Mouse (Mus musculus) kidney, postnatal 0 days (tissue): ENCODE measurements around the gene Cript. TPM values are rescaled to one million over a fixed set of nuclear protein-coding genes. Genes with fewer than 3 reads are reported as not detected.
A peak's percentile ranks its signal among the peaks of the same experiment; 100 is the strongest.

Source experiments
- ATAC-seq: fragments of 200-750 bp; cut with Nextera tagmentation; replicated peaks from 2 replicates; pipeline ENCODE4 v1.8.0; 2017; ENCODE audit warnings: low read depth, moderate number of reproducible peaks, moderate TSS enrichment, moderate library complexity; ENCODE audit not compliant: low FRiP score
- DNase-seq: peaks from one replicate; pipeline ENCODE4 v3.0.0-alpha.2; 2016; ENCODE audit warnings: low spot score
- H3K27ac ChIP-seq: fragments of 300-500 bp; sonication (generic); 2 replicates; pipeline ENCODE4 v1.5.1; 2014; ENCODE audit warnings: mild to moderate bottlenecking
- H3K27me3 ChIP-seq: fragments of 300-500 bp; sonication (generic); 2 replicates; pipeline ENCODE4 v1.6.1; 2014; ENCODE audit warnings: low read length, mixed read lengths; ENCODE audit not compliant: insufficient read depth
- H3K36me3 ChIP-seq: fragments of 300-500 bp; sonication (generic); 2 replicates; pipeline ENCODE4 v1.6.1; 2014; ENCODE audit warnings: low read length, mixed read lengths; ENCODE audit not compliant: insufficient read depth
- H3K4me1 ChIP-seq: fragments of 300-500 bp; sonication (generic); replicated peaks from 2 replicates; pipeline ENCODE4 v1.6.1; 2014; ENCODE audit warnings: antibody characterized with exemption, low read length, mixed read lengths; ENCODE audit not compliant: insufficient read depth
- H3K4me2 ChIP-seq: fragments of 300-500 bp; sonication (generic); 2 replicates; pipeline ENCODE4 v1.6.1; 2014; ENCODE audit warnings: mild to moderate bottlenecking, low read length, moderate library complexity, mixed read lengths
- H3K4me3 ChIP-seq: fragments of 300-500 bp; sonication (generic); replicated peaks from 2 replicates; pipeline ENCODE4 v1.5.1; 2014; ENCODE audit warnings: low read depth, low read length
- H3K9ac ChIP-seq: fragments of 300-500 bp; sonication (generic); 2 replicates; pipeline ENCODE4 v1.6.1; 2014; ENCODE audit warnings: low read depth, low read length
- H3K9me3 ChIP-seq: fragments of 300-500 bp; sonication (generic); replicated peaks from 2 replicates; pipeline ENCODE4 v1.6.1; 2016; ENCODE audit warnings: low read length, inconsistent platforms, mixed read lengths
- CTCF ChIP-seq: IDR thresholded peaks from 2 replicates; pipeline ENCODE4 v1.5.1; 2016; ENCODE audit warnings: antibody characterized with exemption, low read depth, mild to moderate bottlenecking, moderate library complexity
- WGBS: fragments of 180-500 bp; shearing (Covaris S2); extraction: QIAGEN DNeasy Blood & Tissue Kit; methylation state at CpG from one replicate; pipeline ENCODE4 v1.1.7; 2014; 5-methylcytosine and 5-hydroxymethylcytosine counted together
- polyA plus RNA-seq: library from polyadenylated mRNA; unstranded; fragments of >200 nt; fragmentation: Nextera tagmentation; extraction: Ambion mirVana; gene quantifications from 2 replicates; pipeline ENCODE4 v1.2.1, GENCODE M21; 2015

The Cript gene
- polyA plus RNA-seq: 171 and 177 TPM in 2 replicates

- peak; percentile 21; the same call in 1 of the 2 replicates for TF ChIP-seq CTCF
- Histone ChIP-seq H3K36me3 (no peaks in the 10 kb centered on the region), H3K9ac (peak within 1 kb of the TSS; percentile 68), H3K4me3 (peak within 1 kb of the TSS; percentile 91), H3K27ac (no peak within 1 kb of the TSS), H3K27me3 (no peaks in the 10 kb centered on the region), H3K4me1 (no peaks in the 10 kb centered on the region), H3K9me3 (no peaks in the 10 kb centered on the region), H3K4me2 (peak within 1 kb of the TSS; percentile 96)
- peak; percentile 99 for ATAC-seq
- under 1% methylated on average over 42 of the region's 43 CpGs for WGBS
- DNase-seq: peak; percentile 99
Observed at GRCm38 (mm10) chr17:87025269-87025949, at the start of gene Cript, which contains the start of gene Pigf. TSS of gene Cript (plus strand) at chr17:87025550. TSS of gene Pigf (minus strand) at chr17:87025406.

- ATAC-seq (no peak), DNase-seq (no peak)
- no peaks in the 10 kb centered on the region for H3K4me1 ChIP-seq
- no peaks in the 10 kb centered on the region for H3K27me3 ChIP-seq
- peaks cover 12% of the 10 kb centered on the region; the same call in 1 of the 2 replicates for H3K36me3 ChIP-seq
- no peak overlapping the region for H3K4me3 ChIP-seq
- TF ChIP-seq CTCF: no peak
- no peak overlapping the region for H3K4me2 ChIP-seq
- H3K9me3 ChIP-seq: no peaks in the 10 kb centered on the region
- no peak overlapping the region for H3K9ac ChIP-seq
- 67% methylated on average over 10 of the region's 10 CpGs for WGBS
- no peak overlapping the region for H3K27ac ChIP-seq
Observed at GRCm38 (mm10) chr17:86976387-86976786, 49.0 kb upstream of the Cript start.

GRCm38 (mm10) chr17:86978496-86978895 lies 46.9 kb upstream of the Cript start:
- Histone ChIP-seq H3K27ac (no peak overlapping the region), H3K27me3 (no peaks in the 10 kb centered on the region), H3K9me3 (no peaks in the 10 kb centered on the region), H3K9ac (no peak overlapping the region), H3K4me1 (no peaks in the 10 kb centered on the region), H3K36me3 (peaks cover 10% of the 10 kb centered on the region; the same call in 1 of the 2 replicates), H3K4me3 (no peak overlapping the region), H3K4me2 (no peak overlapping the region)
- no peak for TF ChIP-seq CTCF
- DNase-seq (no peak), ATAC-seq (no peak)
- WGBS: 82% methylated on average over 6 of the region's 6 CpGs

GRCm38 (mm10) chr17:86981205-86981604 lies 44.1 kb upstream of the Cript start:
- ATAC-seq (no peak), DNase-seq (no peak)
- peaks cover 3% of the 10 kb centered on the region; the same call in 1 of the 2 replicates for H3K36me3 ChIP-seq
- H3K27me3 ChIP-seq: no peaks in the 10 kb centered on the region
- no peaks in the 10 kb centered on the region for H3K9me3 ChIP-seq
- H3K4me1 ChIP-seq: no peaks in the 10 kb centered on the region
- no peak overlapping the region for H3K27ac ChIP-seq
- WGBS: 100% methylated on average over 1 of the region's 1 CpGs
- no peak for TF ChIP-seq CTCF
- H3K9ac ChIP-seq: no peak overlapping the region
- H3K4me3 ChIP-seq: no peak overlapping the region
- no peak overlapping the region for H3K4me2 ChIP-seq

GRCm38 (mm10) chr17:86981701-86982100 lies 43.6 kb upstream of the Cript start:
- DNase-seq: no peak
- Histone ChIP-seq H3K9ac (no peak overlapping the region), H3K27me3 (no peaks in the 10 kb centered on the region), H3K27ac (no peak overlapping the region), H3K4me2 (no peak overlapping the region), H3K4me3 (no peak overlapping the region), H3K4me1 (0 out of 2 replicates have a peak, but pooled peaks cover 2% of the 10 kb centered on the region), H3K36me3 (no peaks in the 10 kb centered on the region; the same call in 1 of the 2 replicates), H3K9me3 (no peaks in the 10 kb centered on the region)
- no peak for ATAC-seq
- no peak for TF ChIP-seq CTCF
- 100% methylated on average over 2 of the region's 2 CpGs for WGBS

- Histone ChIP-seq H3K27ac (no peak overlapping the region), H3K9ac (no peak overlapping the region), H3K27me3 (no peaks in the 10 kb centered on the region), H3K4me2 (no peak overlapping the region), H3K9me3 (no peaks in the 10 kb centered on the region), H3K4me3 (no peak overlapping the region), H3K36me3 (no peaks in the 10 kb centered on the region; the same call in 1 of the 2 replicates), H3K4me1 (0 out of 2 replicates have a peak, but pooled peaks cover 7% of the 10 kb centered on the region)
- WGBS: 60% methylated on average over 9 of the region's 9 CpGs
- DNase-seq: no peak
- TF ChIP-seq CTCF: no peak
- 0 out of 2 replicates have a peak, but pooled peaks have one; percentile 46 for ATAC-seq
Observed at GRCm38 (mm10) chr17:86982497-86982896, 42.9 kb upstream of the Cript start.
